Mouse (Mus musculus): ENCODE results near the gene Nupl2. TPM values are rescaled to one million over a fixed set of nuclear protein-coding genes. Genes with fewer than 3 reads are reported as not detected.

The Nupl2 gene
- polyA plus RNA-seq, 1 experiment from 2014 or later, result 19.8 TPM

DNA sequence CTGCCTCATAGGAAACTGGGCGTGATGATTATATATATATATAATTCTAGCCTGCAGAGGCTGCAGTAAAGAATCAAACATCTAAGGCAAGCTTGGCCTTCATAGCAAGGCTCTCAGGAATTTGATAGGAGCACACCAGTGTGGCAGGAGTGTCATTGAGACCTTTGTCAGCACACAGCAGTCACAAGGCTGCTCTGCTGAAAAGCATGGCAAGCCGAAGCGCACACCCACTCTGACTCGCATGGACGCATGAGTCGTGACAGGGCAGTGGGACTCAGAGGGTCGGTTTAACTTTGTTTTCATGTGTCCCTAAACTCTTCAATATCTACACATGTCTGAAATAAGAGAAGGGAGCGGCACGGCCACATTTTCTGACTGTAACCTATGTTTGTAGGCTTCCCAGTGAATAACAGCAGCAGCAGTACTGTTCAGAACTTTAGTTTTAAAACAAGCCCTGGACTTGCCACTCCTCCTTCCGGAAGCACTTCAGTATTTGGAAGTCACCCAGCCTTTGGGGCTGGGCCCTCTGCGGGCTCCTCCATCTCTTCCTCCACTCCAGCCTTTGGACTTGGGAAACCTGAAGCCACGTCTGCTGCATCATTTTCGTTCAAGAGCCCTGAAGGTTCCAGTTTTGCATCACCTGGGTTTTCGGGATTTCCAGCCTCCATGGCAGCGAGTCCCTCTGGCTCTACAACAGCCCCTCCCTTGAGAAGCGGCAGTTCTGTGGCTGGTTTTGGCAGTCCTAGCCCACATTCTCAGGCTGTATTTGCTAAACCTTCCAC is 16.9 kb downstream of the Nupl2 start:
- H3K27me3 ChIP-seq (ENCODE audit: low read depth, poor library complexity, severe bottlenecking), result no peaks in the 10 kb centered on the region
- H3K9me3 ChIP-seq (replicated peaks), result peaks cover 8% of the 10 kb centered on the region; the same call in 1 of the 2 replicates
- WGBS, result 95% methylated on average over 16 of the region's 16 CpGs
- peaks cover 75% of the 10 kb centered on the region for H3K36me3 ChIP-seq
- no peak for DNase-seq (ENCODE audit: low spot score)
- no peaks in the 10 kb centered on the region for H3K4me1 ChIP-seq
- H3K4me3 ChIP-seq, result no peak overlapping the region
- H3K27ac ChIP-seq (replicated peaks), result no peak overlapping the region

DNA sequence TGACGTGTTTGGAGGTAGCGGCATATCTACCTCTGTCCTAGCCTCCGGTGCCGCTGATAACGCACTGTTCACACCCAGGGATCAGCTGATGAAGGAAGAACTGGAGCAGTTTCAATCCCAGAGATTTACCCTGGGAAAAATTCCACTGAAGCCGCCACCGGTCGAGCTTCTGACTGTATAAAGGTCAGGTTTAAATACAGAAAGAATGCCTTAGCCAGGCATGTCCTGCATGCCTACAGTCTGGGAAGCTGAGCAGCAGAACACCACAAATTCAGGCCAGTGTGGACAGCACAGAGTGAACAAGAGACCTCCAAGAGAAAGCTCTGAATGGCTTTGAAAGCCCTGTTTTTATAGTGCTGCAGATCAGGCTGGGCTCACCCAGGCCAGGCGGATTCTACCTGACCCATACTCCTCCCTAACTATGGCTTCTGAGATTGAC is 17.6 kb downstream of the Nupl2 start:
- no peak overlapping the region for H3K4me3 ChIP-seq
- no peaks in the 10 kb centered on the region for H3K4me1 ChIP-seq
- H3K27ac ChIP-seq (replicated peaks), result no peak overlapping the region
- H3K27me3 ChIP-seq (ENCODE audit: low read depth, poor library complexity, severe bottlenecking), result no peaks in the 10 kb centered on the region
- WGBS, result 95% methylated on average over 9 of the region's 9 CpGs
- H3K9me3 ChIP-seq (replicated peaks), result peaks cover 12% of the 10 kb centered on the region; the same call in 1 of the 2 replicates
- peaks cover 74% of the 10 kb centered on the region for H3K36me3 ChIP-seq
- DNase-seq (ENCODE audit: low spot score), result no peak

DNA sequence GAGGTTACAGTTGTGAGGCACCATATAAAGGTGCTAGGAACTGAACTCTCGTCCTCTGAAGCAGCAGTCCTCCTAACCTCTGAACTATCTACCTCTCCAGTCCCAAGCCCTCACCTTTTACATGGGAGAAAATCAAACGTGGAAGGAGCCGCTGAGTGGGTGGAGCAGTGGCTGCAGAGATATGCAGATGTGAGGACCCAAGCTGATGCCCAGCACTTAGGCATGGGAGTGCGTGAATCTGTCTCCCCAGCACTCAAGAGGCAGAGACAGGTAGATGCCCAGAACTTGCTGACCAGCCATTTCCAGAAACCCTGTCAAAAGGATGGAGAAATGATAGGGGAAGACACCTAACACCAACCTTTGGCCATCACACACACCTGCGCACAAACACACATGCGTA is 18.3 kb downstream of the Nupl2 start:
- Histone ChIP-seq H3K36me3 (peaks cover 66% of the 10 kb centered on the region), H3K9me3 (replicated peaks) (peaks cover 12% of the 10 kb centered on the region; the same call in 1 of the 2 replicates), H3K27ac (replicated peaks) (no peak overlapping the region), H3K4me1 (no peaks in the 10 kb centered on the region), H3K27me3 (ENCODE audit: low read depth, poor library complexity, severe bottlenecking) (no peaks in the 10 kb centered on the region), H3K4me3 (no peak overlapping the region)
- WGBS, result 93% methylated on average over 6 of the region's 6 CpGs
- no peak for DNase-seq (ENCODE audit: low spot score)

DNA sequence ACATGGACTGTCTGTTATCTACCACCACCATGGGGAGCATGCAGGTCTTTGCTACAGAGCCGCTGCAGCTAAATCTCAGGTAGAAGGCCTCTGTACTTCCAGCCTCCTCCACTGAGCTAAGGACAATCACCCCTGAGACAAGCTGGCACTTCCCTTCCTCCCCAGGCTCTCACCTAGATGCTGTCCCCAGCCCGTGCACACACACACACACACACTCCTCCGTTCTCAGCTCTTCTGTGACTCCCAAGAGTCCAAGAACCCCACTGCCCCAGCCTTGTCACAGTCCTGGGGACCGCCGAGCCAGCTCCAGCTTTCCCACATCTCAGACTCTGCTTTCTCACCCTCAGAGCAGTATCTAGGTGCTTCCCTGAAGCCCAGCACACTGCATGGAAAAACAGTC is 19.2 kb downstream of the Nupl2 start:
- Histone ChIP-seq H3K9me3 (replicated peaks) (peaks cover 12% of the 10 kb centered on the region; the same call in 1 of the 2 replicates), H3K27ac (replicated peaks) (no peak overlapping the region), H3K36me3 (peaks cover 58% of the 10 kb centered on the region), H3K4me1 (no peaks in the 10 kb centered on the region), H3K4me3 (no peak overlapping the region), H3K27me3 (ENCODE audit: low read depth, poor library complexity, severe bottlenecking) (no peaks in the 10 kb centered on the region)
- DNase-seq (ENCODE audit: low spot score), result no peak
- WGBS, result 92% methylated on average over 5 of the region's 5 CpGs

DNA sequence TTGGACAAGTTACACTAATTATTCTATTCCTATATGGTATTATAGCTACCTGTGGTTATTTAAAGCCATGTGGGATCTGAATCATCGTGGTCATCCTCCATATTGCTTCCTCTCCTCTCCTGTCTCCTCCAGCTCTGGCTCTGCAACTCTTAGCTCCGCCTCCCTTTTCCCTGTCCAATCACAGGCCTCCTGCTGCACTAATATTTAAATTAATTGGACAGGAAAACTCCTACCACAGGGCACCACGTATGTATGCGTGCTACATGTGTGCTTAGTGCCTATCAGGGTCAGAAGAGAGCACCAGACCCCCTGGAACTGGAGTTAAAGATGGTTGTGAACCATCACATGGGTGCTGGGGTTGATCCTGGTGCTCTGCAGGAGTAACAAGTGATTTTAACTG is 23.7 kb downstream of the Nupl2 start:
- no peak overlapping the region for H3K4me3 ChIP-seq
- no peaks in the 10 kb centered on the region; the same call in 1 of the 2 replicates for H3K4me1 ChIP-seq
- peaks cover 27% of the 10 kb centered on the region for H3K36me3 ChIP-seq
- DNase-seq (ENCODE audit: low spot score), result no peak
- no peak overlapping the region for H3K27ac ChIP-seq (replicated peaks)
- WGBS, result 82% methylated on average over 4 of the region's 4 CpGs
- H3K9me3 ChIP-seq (replicated peaks), result peaks cover 12% of the 10 kb centered on the region; the same call in 1 of the 2 replicates
- no peaks in the 10 kb centered on the region for H3K27me3 ChIP-seq (ENCODE audit: low read depth, poor library complexity, severe bottlenecking)

DNA sequence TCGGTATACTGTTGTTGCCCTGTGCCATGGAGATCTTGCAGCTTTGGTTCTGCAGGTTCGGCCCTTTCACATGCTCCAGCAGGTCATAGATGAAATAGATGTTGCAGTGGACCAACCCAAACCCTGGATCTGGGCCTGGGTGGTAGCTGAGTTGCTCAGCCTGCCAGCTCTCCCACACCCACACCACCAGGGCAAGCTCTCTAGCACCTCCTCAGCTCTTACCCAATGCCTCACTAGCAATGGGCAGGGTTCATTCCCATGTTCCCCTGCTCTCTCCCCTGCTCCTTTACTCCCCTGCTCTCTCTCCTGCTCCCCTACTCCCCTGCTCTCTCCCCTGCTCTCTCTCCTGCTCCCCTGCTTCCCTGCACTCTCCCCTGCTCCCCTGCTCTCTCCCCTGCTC is 27.1 kb downstream of the Nupl2 start:
- DNase-seq (ENCODE audit: low spot score), result no peak
- Histone ChIP-seq H3K27me3 (ENCODE audit: low read depth, poor library complexity, severe bottlenecking) (no peaks in the 10 kb centered on the region), H3K36me3 (0 out of 2 replicates have a peak, but pooled peaks cover 2% of the 10 kb centered on the region), H3K27ac (replicated peaks) (no peak overlapping the region), H3K4me3 (no peak overlapping the region), H3K4me1 (no peaks in the 10 kb centered on the region; the same call in 1 of the 2 replicates), H3K9me3 (replicated peaks) (peaks cover 3% of the 10 kb centered on the region; the same call in 1 of the 2 replicates)
- WGBS, result 94% methylated on average over 2 of the region's 2 CpGs

DNA sequence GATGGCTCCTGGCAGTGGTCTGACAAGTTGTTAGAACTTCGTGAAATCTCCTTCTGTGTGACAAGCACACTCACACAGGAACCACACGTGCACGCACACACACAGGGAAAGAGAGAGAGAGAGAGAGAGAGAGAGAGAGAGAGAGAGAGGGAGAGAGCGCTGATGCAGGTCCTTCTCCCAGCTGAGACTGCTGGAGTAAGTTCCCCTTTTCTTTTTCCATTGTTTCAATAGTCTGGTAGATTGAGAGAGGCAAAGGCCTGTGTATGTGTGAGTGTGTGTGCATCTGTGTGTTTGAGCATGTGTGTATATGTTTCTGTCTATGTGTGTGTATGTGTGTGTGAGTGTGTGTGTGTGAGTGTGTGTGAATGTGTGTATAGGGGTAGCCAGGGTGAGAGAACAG is 36.2 kb downstream of the Nupl2 start:
- H3K36me3 ChIP-seq, result no peaks in the 10 kb centered on the region
- no peak overlapping the region for H3K27ac ChIP-seq (replicated peaks)
- WGBS, result 82% methylated on average over 4 of the region's 4 CpGs
- no peaks in the 10 kb centered on the region for H3K27me3 ChIP-seq (ENCODE audit: low read depth, poor library complexity, severe bottlenecking)
- H3K4me3 ChIP-seq, result no peak overlapping the region
- no peaks in the 10 kb centered on the region for H3K9me3 ChIP-seq (replicated peaks)
- DNase-seq (ENCODE audit: low spot score), result no peak
- H3K4me1 ChIP-seq, result no peaks in the 10 kb centered on the region

DNA sequence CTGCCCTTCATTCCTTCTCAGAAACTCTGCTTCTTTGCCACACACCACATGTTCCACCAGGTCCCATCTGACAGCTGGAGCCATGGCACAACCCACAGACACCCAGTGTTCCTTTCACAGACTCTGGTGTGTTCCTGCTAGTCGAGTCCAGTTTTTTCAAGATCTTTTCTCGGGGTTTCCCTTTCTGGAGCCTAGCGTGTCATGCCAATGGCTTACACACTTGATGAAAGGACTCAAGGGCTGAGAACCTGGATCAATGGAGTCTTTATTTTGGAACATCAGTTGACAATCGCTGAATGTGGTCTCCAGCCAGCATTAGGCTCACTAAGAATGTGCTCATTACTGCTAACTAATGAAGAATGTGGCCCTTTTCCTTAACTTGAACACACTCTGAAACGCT is 37.7 kb downstream of the Nupl2 start:
- H3K27me3 ChIP-seq (ENCODE audit: low read depth, poor library complexity, severe bottlenecking), result no peaks in the 10 kb centered on the region
- no peaks in the 10 kb centered on the region for H3K9me3 ChIP-seq (replicated peaks)
- no peak overlapping the region for H3K4me3 ChIP-seq
- no peak overlapping the region for H3K27ac ChIP-seq (replicated peaks)
- no peaks in the 10 kb centered on the region for H3K36me3 ChIP-seq
- H3K4me1 ChIP-seq, result no peaks in the 10 kb centered on the region
- 85% methylated on average over 5 of the region's 5 CpGs for WGBS
- no peak for DNase-seq (ENCODE audit: low spot score)

DNA sequence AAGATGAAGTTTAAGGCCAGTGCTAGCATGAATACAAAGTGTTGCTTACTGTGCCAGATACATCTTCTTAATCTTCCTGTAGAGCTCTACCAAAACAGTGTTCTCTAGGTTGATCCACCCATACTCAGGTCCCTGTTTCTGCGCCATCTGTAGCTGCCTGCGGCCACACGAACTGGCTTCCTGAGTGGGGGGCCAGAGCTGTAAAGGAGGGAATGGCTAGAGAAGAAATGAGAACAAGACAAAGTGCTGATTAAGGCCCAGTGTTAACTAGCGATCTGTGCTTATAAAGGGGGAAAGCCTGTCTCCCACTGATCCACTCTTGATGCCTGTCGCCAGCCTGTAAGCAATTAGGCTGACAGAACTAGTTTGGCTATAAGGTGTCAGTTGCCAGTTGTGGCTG is 38.5 kb downstream of the Nupl2 start:
- H3K4me1 ChIP-seq, result no peaks in the 10 kb centered on the region
- no peak overlapping the region for H3K4me3 ChIP-seq
- H3K27me3 ChIP-seq (ENCODE audit: low read depth, poor library complexity, severe bottlenecking), result no peaks in the 10 kb centered on the region
- 83% methylated on average over 5 of the region's 5 CpGs for WGBS
- H3K36me3 ChIP-seq, result no peaks in the 10 kb centered on the region
- no peak for DNase-seq (ENCODE audit: low spot score)
- H3K9me3 ChIP-seq (replicated peaks), result no peaks in the 10 kb centered on the region
- H3K27ac ChIP-seq (replicated peaks), result no peak overlapping the region

DNA sequence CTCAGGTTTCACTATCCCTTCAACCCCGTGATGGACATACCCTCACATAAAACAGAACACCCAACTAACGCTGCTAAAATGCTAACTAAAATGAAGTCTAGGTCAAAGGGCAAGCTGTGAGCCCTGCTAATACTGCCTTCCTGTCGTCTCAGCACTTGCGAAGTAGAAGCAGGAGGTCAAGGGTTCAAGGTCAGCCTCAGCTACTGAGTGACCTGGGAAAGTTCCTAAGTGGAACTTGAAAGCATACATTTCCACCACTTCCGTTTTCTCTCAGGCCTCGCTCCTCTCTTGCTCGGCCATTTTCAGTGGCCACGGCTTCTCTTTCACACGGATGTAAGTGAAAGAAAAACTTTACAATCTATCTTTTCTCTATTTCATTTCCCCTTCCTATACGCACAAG is 43.2 kb downstream of the Nupl2 start:
- H3K9me3 ChIP-seq (replicated peaks), result no peaks in the 10 kb centered on the region
- DNase-seq (ENCODE audit: low spot score), result no peak
- 80% methylated on average over 10 of the region's 10 CpGs for WGBS

DNA sequence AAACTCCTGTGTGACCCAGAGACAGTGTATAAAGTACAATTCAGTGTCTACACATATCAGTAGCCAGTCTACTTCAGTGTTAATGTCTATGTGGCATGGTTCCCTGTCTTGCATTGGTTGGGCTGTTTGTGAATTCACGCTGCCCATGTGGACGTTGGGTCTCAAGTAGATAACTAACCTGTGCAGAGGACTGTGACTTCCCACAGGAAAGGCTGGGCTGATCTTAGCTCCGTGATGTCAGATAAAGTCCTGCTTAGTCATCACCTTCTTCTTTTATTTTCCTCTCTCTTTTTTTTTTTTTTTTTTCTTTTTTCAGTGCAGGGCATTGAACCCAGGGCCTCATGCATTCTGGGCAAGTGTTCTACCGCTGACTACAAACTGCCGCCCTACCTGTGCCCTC is 43.7 kb downstream of the Nupl2 start:
- Histone ChIP-seq H3K27me3 (ENCODE audit: low read depth, poor library complexity, severe bottlenecking) (no peaks in the 10 kb centered on the region), H3K9me3 (replicated peaks) (no peaks in the 10 kb centered on the region), H3K27ac (replicated peaks) (no peak overlapping the region), H3K4me1 (no peaks in the 10 kb centered on the region), H3K4me3 (no peak overlapping the region), H3K36me3 (no peaks in the 10 kb centered on the region)
- WGBS, result 94% methylated on average over 5 of the region's 5 CpGs
- no peak for DNase-seq (ENCODE audit: low spot score)

More for the DNA sequence above, 43.2 kb downstream of the Nupl2 start:
- H3K27me3 ChIP-seq (ENCODE audit: low read depth, poor library complexity, severe bottlenecking), result no peaks in the 10 kb centered on the region
- no peak overlapping the region for H3K27ac ChIP-seq (replicated peaks)
- no peak overlapping the region for H3K4me3 ChIP-seq
- no peaks in the 10 kb centered on the region for H3K4me1 ChIP-seq
- no peaks in the 10 kb centered on the region for H3K36me3 ChIP-seq

DNA sequence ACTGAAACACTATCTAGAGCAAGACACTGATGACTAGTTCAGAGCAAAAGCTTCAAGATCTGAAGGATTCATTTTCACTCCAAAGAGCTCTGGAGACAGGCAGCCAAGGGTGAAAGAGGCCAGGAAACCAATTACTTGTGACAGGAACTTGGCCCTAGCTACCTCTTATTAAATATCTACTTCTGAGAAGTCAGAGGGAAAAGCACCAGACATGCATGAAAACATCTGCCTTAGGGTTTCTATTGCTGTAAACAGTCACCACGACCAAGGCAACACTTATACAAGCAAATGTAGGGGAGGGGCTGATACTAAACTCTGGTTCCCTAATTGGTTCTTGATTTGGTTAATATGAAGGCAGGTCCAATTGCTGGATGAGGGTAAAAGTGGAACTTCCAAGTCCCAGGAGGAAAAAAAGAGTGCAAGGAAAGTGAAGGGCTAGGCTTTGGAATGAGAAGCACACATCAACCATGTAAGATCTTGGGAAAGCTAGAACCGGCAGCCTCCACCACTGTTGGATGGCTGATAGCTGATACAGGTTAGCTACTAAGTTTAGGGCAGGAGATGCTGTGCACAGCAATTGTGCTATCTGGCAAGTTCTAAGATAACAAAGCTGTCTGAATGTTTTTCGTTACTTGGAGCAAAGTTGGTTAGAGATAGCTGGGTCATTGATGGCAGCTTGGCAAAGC is 49.2 kb downstream of the Nupl2 start:
- Histone ChIP-seq H3K4me1 (no peaks in the 10 kb centered on the region), H3K4me3 (no peak overlapping the region), H3K9me3 (replicated peaks) (no peaks in the 10 kb centered on the region), H3K36me3 (no peaks in the 10 kb centered on the region), H3K27me3 (ENCODE audit: low read depth, poor library complexity, severe bottlenecking) (peaks cover 16% of the 10 kb centered on the region), H3K27ac (replicated peaks) (no peak overlapping the region)
- 83% methylated on average over 3 of the region's 3 CpGs for WGBS
- no peak for DNase-seq (ENCODE audit: low spot score)

DNA sequence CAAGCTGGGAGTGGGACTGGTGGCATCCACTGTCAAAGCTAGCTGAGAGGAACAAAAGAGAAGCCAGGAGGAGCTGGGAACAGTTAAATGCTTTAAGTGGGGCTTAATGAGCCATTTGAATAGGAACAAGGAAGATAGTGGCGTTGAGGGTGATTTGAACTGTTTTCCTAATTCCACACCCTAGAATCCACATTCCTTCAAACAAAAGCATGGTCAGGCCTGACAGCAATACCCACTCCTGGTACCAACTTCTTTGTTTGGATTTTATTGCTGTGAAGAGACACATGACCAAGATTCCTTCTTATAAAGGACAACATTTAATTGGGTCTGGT is 49.8 kb downstream of the Nupl2 start:
- no peak for DNase-seq (ENCODE audit: low spot score)
- WGBS, result 70% methylated on average over 1 of the region's 1 CpGs
- Histone ChIP-seq H3K4me1 (no peaks in the 10 kb centered on the region), H3K9me3 (replicated peaks) (no peaks in the 10 kb centered on the region), H3K36me3 (no peaks in the 10 kb centered on the region), H3K4me3 (no peak overlapping the region), H3K27me3 (ENCODE audit: low read depth, poor library complexity, severe bottlenecking) (peaks cover 16% of the 10 kb centered on the region), H3K27ac (replicated peaks) (no peak overlapping the region)
